Mouse (Mus musculus): ENCODE data around the gene 2810006K23Rik.

- TF ChIP-seq HCFC1 (IDR thresholded peaks at IDR 0.05; ENCODE audit: low read depth, low read length), result no peak
- no peak for TF ChIP-seq POLR2AphosphoS2 (IDR thresholded peaks at IDR 0.05; ENCODE audit: low read length)
- TF ChIP-seq CTCF (IDR thresholded peaks at IDR 0.05 in 2 of 3, conservative IDR thresholded peaks at IDR 0.05 in 1 of 3; ENCODE audit: control insufficient read depth in 1 of 3, insufficient read depth in 1 of 3, low read depth in 2 of 3, low read length in 3 of 3, poor library complexity in 1 of 3, severe bottlenecking in 1 of 3), result no peak
- TF ChIP-seq MAZ (IDR thresholded peaks at IDR 0.05; ENCODE audit: low read depth, low read length), result no peak
- TF ChIP-seq TAL1 (IDR thresholded peaks at IDR 0.05; ENCODE audit: low read length), result no peak
- no peak for TF ChIP-seq EP300 (IDR thresholded peaks at IDR 0.05; ENCODE audit: low read depth in 1 of 2, low read length in 2 of 2)
- no peak for TF ChIP-seq GABPA (IDR thresholded peaks at IDR 0.05; ENCODE audit: low read depth, low read length)
- no peak for TF ChIP-seq RCOR1 (IDR thresholded peaks at IDR 0.05; ENCODE audit: low read depth, low read length)
- TF ChIP-seq E2F4 (IDR thresholded peaks at IDR 0.05; ENCODE audit: borderline replicate concordance, low read depth, low read length), result no peak
- no peak for TF ChIP-seq POLR2A (IDR thresholded peaks at IDR 0.05; ENCODE audit: control insufficient read depth in 1 of 2, insufficient read depth in 1 of 2, low read depth in 1 of 2, low read length in 2 of 2, poor library complexity in 1 of 2)
These were observed 6.5 kb downstream of the 2810006K23Rik start for GRCm38 (mm10) chr5:124334392-124334791.

Data from MEL (cell line).